Mouse (Mus musculus) CH12F3 (cell line): ENCODE data around the gene Islr.

Experiments
- in situ Hi-C: fragments of 300-500 bp; cut with MboI; formaldehyde crosslinking; loops from 2 replicates; pipeline ENCODE4 v1.14.3; 2020; ENCODE audit warnings: low sequenced_read_pairs

Islr gene

DNA sequence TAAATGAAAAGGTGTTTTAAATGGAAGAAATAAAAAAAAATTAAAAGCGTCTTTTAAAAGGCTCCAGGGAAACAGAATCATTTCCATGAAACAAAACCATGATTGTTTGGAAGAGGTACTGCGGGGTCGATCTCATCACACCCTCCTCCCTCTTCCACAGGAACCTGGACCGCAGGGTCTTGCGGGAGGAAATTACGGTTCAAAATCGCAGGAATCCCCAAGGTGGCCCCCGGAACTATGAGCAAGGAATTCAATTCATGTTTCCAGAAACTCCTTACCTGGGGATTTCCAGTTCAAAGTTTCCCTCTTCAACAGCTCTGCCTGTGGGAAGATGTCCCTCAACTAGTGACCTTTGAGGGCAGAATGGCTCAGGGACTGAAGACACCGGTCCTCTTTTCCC, 90.1 kb downstream of the Islr start:
- in situ Hi-C loops = no loop called here

- in situ Hi-C loops = no loop called here
These were observed 90.7 kb downstream of the Islr start for GRCm38 (mm10) chr9:58113279-58113884.

GRCm38 (mm10) chr9:58112866-58113278, 91.2 kb downstream of the Islr start:
- in situ Hi-C loops = no loop called here

GRCm38 (mm10) chr9:58112321-58112751, 91.8 kb downstream of the Islr start:
- in situ Hi-C loops = no loop called here

GRCm38 (mm10) chr9:58111431-58111830, 92.7 kb downstream of the Islr start:
- in situ Hi-C loops = no loop called here

DNA sequence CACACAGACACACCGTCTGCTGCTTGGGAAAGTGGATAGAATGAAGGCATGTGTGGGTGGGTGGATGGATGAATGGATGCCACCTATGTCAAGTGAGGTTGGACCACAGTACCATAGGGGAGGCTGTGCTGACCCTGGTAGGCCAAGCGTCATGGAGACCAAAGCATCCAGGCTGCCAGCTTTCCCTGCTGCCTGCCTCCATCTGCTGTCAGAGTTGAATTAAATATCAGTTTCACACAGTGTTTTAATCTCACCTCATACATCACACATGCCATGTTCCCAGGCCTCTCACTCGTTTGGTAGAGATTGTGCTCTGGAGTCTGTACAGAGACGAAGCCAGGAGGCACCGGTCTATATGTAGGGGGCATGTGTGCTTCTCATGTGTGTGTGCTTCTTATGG, 93.3 kb downstream of the Islr start:
- in situ Hi-C loops = no loop called here

DNA sequence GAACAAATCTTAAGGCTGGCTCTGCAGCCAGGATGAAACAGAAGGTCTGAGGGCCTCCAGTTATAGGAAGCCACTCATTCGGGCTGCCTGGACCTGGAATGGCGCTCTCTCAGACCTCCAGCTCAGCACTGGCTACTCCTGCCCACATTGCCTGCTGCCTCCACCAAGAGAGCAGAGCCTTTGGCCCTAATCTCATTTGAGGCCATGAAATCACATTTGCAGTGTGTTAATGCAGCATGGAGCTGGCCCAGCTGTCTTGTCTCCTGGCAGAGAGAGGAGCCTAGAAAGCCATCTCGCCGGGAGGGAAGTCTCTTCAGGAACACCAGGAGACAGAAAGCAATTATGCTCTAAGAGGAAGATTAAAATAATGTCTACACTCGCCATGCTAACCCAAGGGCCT, 96.6 kb downstream of the Islr start:
- in situ Hi-C loops = no loop called here
